Mouse (Mus musculus) liver, adult 2 months (tissue): ENCODE measurements around the gene Ptpn11. TPM values are rescaled to one million over a fixed set of nuclear protein-coding genes. Genes with fewer than 3 reads are reported as not detected.

Experiments
- DNase-seq: peaks from one replicate; pipeline ENCODE4 v3.0.0-alpha.2; 2011; ENCODE audit warnings: low read depth, low spot score; ENCODE audit errors: extremely low read depth
- H3K27ac ChIP-seq: fragments of 200-500 bp; replicated peaks from 2 replicates; pipeline ENCODE4 v1.5.1; 2012; ENCODE audit warnings: low read depth, mild to moderate bottlenecking, control low read depth, inconsistent platforms, low read length; ENCODE audit not compliant: insufficient read depth
- H3K27me3 ChIP-seq: fragments of 200-500 bp; 2 replicates; pipeline ENCODE4 v1.6.1; 2012; ENCODE audit warnings: mild to moderate bottlenecking, moderate library complexity, low read length, inconsistent platforms; ENCODE audit not compliant: control insufficient read depth, insufficient read depth
- H3K36me3 ChIP-seq: fragments of 200-500 bp; 2 replicates; pipeline ENCODE4 v1.6.1; 2012; ENCODE audit warnings: low read length, inconsistent platforms; ENCODE audit not compliant: control insufficient read depth, insufficient read depth
- H3K4me1 ChIP-seq: fragments of 200-500 bp; 2 replicates; pipeline ENCODE4 v1.6.1; 2011; ENCODE audit warnings: low read length; ENCODE audit not compliant: control insufficient read depth, insufficient read depth
- H3K4me3 ChIP-seq: fragments of 200-500 bp; 2 replicates; pipeline ENCODE4 v1.5.1; 2011; ENCODE audit warnings: low read depth, mild to moderate bottlenecking, control low read depth, low read length, moderate library complexity; ENCODE audit not compliant: insufficient read depth
- H3K79me2 ChIP-seq: fragments of 200-500 bp; 2 replicates; pipeline ENCODE4 v1.6.1; 2012; ENCODE audit warnings: inconsistent platforms, mild to moderate bottlenecking, low read length, moderate library complexity; ENCODE audit not compliant: control insufficient read depth, insufficient read depth
- H3K9ac ChIP-seq: fragments of 200-500 bp; 2 replicates; pipeline ENCODE4 v1.6.1; 2012; ENCODE audit warnings: low read depth, mild to moderate bottlenecking, control low read depth, inconsistent platforms, low read length
- CTCF ChIP-seq: fragments of 200-500 bp; IDR thresholded peaks from 2 replicates; pipeline ENCODE4 v1.5.1; 2011; ENCODE audit warnings: low read depth, low read length, control low read depth
- POLR2A ChIP-seq: fragments of 200-500 bp; IDR thresholded peaks from 2 replicates; pipeline ENCODE4 v1.6.1; 2011; ENCODE audit warnings: low read length, control low read depth; ENCODE audit not compliant: insufficient read depth; ENCODE audit errors: extremely low read depth
- WGBS: fragments of 180-500 bp; shearing (Covaris S2); methylation state at CpG from one replicate; pipeline ENCODE4 v1.1.7; 2018; 5-methylcytosine and 5-hydroxymethylcytosine counted together
- polyA plus RNA-seq: library from polyadenylated mRNA; depleted of rRNA; stranded (reverse); fragments of >200 nt; gene quantifications from 2 replicates; pipeline ENCODE4 v1.2.3, GENCODE M21; 2012
- total RNA-seq: library from RNA; depleted of rRNA; stranded (reverse); fragments of >200 nt; gene quantifications from 2 replicates; pipeline ENCODE4 v1.2.3, GENCODE M21; 2014

Gene Ptpn11
- total and polyA plus RNA-seq, 2 experiments, result 15.6 to 23.1 TPM

DNA sequence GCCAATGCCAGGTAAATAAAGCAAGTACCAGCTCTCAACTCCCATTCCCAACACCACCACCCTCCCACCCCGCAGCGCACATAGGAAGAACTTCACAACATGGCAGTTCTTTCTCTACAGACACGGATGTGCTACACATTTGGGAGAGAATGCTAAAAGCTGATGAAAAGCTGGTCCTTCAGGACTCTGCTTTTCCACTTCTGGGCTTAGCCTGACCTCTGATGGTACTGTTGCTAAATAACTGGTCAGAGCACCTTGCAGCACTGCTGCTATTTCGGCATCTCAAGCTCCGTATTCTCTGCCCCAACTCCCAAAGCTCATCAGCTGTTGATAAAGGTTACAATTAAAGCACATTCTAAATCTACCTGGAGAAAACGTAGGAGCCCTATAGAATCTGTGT is 24.3 kb downstream of the Ptpn11 start:
- H3K27ac ChIP-seq, result no peak overlapping the region
- H3K79me2 ChIP-seq, result no peaks in the 10 kb centered on the region
- no peaks in the 10 kb centered on the region for H3K27me3 ChIP-seq
- DNase-seq, result no peak
- no peaks in the 10 kb centered on the region for H3K4me1 ChIP-seq
- peaks cover 26% of the 10 kb centered on the region; the same call in 1 of the 2 replicates for H3K36me3 ChIP-seq
- 97% methylated on average over 6 of the region's 6 CpGs for WGBS
- TF ChIP-seq CTCF, result no peak
- no peak for TF ChIP-seq POLR2A
- no peak overlapping the region for H3K4me3 ChIP-seq
- no peak overlapping the region for H3K9ac ChIP-seq

DNA sequence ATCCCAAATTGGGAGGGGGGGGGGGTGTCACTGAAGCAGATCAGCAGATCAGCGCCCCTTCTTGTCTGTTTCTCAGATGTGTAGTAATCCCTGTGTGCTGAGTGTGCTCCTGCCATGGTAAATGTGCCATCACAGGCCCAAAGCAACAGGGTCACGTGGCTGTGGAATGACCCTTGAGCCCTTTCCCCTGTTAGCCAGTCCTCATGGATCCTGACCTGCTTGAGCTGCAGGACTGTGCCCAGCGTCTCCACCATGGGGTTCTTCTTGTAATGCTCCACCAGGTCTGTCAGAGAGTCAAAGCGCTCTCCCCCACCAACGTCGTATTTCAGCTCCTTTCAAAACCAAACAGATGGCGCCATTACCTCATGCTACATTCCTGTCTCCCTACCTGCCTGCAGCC is 28.3 kb downstream of the Ptpn11 start:
- Histone ChIP-seq H3K4me3 (no peak overlapping the region), H3K4me1 (no peaks in the 10 kb centered on the region), H3K27me3 (no peaks in the 10 kb centered on the region), H3K36me3 (peaks cover 27% of the 10 kb centered on the region), H3K9ac (no peak overlapping the region), H3K27ac (no peak overlapping the region), H3K79me2 (no peaks in the 10 kb centered on the region)
- no peak for TF ChIP-seq POLR2A
- no peak for TF ChIP-seq CTCF
- WGBS, result 62% methylated on average over 7 of the region's 7 CpGs
- peak; percentile 56 for DNase-seq

DNA sequence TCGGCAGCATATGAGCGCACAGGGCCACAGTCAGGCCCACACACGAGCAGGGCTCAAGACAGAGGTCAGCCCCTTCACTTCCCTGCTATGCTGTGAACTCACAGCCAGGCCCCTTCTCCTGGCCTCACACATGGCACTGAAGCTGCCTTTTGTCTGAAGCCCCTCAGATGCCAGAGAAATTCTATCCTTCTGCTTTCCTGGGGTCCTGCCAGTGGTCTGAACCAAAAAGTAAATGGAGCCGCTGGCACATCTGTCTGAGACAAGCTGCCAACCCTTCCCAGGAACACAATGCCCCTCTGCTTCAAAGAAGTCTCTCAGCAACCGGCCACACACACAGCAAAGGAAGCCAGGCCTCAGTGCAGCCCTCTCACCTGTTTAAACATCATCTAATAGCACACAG is 28.9 kb downstream of the Ptpn11 start:
- H3K79me2 ChIP-seq, result no peaks in the 10 kb centered on the region
- no peak overlapping the region for H3K9ac ChIP-seq
- TF ChIP-seq POLR2A, result no peak
- TF ChIP-seq CTCF, result no peak
- H3K27me3 ChIP-seq, result no peaks in the 10 kb centered on the region
- WGBS, result 92% methylated on average over 5 of the region's 5 CpGs
- no peak overlapping the region for H3K27ac ChIP-seq
- H3K4me3 ChIP-seq, result no peak overlapping the region
- H3K4me1 ChIP-seq, result no peaks in the 10 kb centered on the region
- peaks cover 24% of the 10 kb centered on the region for H3K36me3 ChIP-seq
- DNase-seq, result no peak

DNA sequence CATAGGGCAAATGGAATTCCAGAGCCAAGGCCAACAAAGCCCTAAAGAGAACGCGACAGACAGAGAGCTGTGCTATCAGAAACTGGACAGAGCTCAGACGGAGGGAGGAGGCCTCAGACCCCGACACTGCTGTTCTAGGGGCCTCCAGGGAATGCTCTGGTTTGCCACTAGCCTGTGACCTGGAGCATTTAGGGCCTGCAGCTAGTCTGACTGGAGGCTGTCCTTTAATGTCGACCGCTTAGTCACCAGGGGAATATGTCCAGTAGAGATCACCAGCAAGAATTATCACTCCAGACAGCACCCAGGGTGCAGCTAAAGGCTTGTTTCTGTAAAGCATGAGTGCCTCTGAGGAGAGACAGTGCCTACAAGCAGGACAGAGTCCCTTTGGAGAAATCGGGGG is 32.2 kb downstream of the Ptpn11 start:
- no peak overlapping the region for H3K9ac ChIP-seq
- H3K27me3 ChIP-seq, result no peaks in the 10 kb centered on the region
- no peak overlapping the region for H3K27ac ChIP-seq
- TF ChIP-seq CTCF (no peak), POLR2A (no peak)
- H3K36me3 ChIP-seq, result peaks cover 27% of the 10 kb centered on the region
- H3K4me1 ChIP-seq, result no peaks in the 10 kb centered on the region
- no peak overlapping the region for H3K4me3 ChIP-seq
- H3K79me2 ChIP-seq, result no peaks in the 10 kb centered on the region
- no peak for DNase-seq
- 83% methylated on average over 7 of the region's 7 CpGs for WGBS

DNA sequence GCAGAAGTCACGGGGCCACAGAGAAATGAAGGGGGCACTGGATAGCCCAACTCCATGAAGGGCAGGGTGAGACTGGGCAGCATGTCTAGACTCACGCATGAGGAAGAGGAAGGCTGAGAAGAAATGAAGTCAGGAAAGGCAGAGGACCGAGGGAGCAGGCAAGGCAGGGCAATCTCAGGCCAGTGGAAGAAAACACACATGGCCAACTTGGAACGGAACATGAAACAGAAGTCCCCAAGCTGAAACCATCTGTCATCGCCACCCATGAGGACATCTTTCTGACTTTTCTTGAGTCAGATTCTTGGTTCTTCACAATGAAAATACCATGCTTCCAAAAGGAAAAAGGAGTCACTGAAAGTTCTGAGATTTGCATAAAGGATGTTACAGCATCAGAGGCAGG is 33.7 kb downstream of the Ptpn11 start:
- 95% methylated on average over 5 of the region's 5 CpGs for WGBS
- H3K36me3 ChIP-seq, result peaks cover 30% of the 10 kb centered on the region

DNA sequence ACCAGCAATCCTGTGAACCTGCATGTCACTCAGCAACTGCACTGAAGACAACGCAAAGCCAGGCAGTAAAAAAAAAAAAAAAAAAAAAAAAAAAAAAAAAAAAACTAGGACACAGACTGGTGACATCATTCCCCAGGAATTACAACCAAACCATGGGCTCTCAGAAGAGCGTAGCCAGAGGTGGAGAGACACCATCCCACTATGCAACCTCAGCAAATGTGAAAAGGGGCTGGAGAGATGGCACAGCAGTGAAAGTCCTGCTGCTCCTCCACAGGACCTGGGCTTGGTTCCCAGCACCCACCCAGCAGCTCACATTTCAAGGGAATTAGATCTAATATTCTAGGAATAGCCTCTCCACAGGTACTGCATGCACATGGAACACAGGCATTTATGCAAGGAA is 34.2 kb downstream of the Ptpn11 start:
- 79% methylated on average over 2 of the region's 2 CpGs for whole genome bisulfite sequencing
- H3K4me3 ChIP-seq, result no peak overlapping the region
- no peak for TF ChIP-seq CTCF
- TF ChIP-seq POLR2A, result no peak
- no peaks in the 10 kb centered on the region for H3K79me2 ChIP-seq
- H3K4me1 ChIP-seq, result no peaks in the 10 kb centered on the region
- no peak for DNase-seq
- H3K27me3 ChIP-seq, result no peaks in the 10 kb centered on the region
- peaks cover 28% of the 10 kb centered on the region for H3K36me3 ChIP-seq
- H3K27ac ChIP-seq, result no peak overlapping the region
- H3K9ac ChIP-seq, result no peak overlapping the region

More for the DNA sequence above, 33.7 kb downstream of the Ptpn11 start:
- Histone ChIP-seq H3K27me3 (no peaks in the 10 kb centered on the region), H3K79me2 (no peaks in the 10 kb centered on the region), H3K4me3 (no peak overlapping the region), H3K9ac (no peak overlapping the region), H3K27ac (no peak overlapping the region), H3K4me1 (no peaks in the 10 kb centered on the region)
- no peak for DNase-seq
- TF ChIP-seq POLR2A (no peak), CTCF (no peak)
